Mouse (Mus musculus) ZHBTc4 (cell line): ENCODE measurements around the gene Rab19.
"Not testable (repeated sequence)": the region's sequence is repeated elsewhere in the genome, so short reads cannot be mapped to it uniquely, and the experiment has no call there.

Source experiments
- DNase-seq: peaks from one replicate; pipeline ENCODE4 v3.0.0-alpha.2; 2011; ENCODE audit warnings: low read depth, low spot score

Rab19 gene

DNA sequence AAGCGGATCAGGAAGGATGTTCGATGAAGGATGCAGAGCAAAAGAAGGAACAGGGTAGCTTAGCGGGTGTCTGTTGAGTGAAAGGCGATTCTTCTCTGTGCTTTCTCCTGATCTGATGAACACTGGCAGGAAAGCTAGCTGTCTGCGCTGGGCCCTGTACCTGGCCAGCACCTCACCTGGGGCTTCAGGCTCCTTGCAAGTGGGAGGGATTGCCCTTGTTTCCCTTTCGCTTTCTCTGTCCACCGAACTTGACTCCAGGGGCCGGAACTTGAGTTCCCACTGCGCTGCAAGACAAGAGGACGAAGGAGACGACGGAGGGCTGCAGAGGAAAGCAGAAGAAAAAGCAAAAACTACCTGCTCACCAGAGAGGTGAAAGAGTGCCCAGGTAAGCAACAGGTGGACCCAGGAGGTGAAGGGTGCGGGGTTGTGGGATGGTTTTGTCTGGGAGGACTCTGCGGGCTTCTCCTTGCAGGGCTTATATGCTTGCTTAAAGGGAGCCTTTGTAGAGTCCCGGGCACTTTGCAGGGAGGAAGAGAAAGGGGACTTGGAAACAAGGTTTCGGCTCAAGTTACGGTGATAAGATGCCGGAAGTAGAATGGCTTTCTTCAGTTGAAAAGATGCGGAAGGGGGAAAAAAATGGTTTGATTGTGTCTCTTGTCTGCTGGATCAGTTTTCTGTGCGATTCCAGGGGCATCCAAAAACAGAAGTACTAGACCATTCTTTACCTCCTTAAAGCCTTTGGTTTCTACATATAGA is at the start of gene Rab19:
Gene Rab19 (plus strand): TSS at position 51 of the 756 bp plus-strand sequence.
- no peak for DNase-seq

DNA sequence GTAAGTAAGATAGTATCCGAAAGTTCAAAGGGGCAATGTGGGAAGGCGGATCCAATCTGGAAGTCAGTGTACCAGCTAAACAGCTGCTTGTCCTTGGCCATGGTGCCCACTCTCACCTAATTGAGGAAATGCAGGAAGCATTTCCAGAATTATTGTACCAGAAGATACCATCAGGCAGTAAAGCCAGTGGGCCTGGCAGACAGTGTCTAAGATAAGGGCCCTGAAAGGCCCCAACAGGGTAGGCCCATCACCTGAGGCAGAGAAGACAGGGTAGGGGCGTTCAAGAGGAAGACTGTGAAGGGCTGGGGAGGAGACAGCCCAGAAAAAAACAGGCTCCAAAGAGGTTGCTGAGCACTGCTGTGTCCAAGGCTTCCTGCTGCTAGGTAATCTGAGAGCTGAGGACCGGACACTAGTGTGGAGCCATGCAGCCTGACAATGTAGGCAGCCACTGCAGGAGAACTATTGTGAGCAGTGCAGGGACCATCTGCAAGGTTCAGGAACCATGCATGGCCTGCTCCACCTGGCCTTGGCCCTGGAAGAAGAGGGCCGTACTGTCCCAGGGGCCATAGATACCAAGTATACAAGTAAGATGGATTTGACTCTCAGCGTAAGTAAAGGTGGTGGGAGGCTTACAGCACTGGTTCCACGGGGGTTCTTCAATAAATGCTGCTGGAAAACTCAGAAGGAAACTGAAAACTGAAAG is 48.8 kb upstream of the Rab19 start:
- no peak for DNase-seq

DNA sequence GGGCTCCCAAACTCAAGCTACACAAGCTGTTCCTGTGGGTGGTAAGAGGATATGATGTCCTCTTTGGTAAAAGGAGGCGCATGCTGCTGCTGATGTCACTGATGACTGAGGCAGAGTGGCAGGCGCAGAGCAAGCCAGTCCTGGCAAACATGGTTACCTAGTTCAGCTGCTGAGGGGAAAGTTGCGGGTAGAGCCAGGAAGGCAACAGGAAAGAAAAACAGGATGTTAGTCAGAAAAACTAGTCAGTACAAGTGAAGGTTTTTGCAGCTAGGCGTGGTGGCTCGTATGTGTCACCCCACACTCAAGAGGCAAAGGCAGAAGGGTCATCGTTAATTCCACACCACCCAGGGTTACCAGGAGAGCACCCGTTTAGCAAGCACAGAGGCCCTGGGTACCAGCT is 46.8 kb upstream of the Rab19 start:
- no peak for DNase-seq

DNA sequence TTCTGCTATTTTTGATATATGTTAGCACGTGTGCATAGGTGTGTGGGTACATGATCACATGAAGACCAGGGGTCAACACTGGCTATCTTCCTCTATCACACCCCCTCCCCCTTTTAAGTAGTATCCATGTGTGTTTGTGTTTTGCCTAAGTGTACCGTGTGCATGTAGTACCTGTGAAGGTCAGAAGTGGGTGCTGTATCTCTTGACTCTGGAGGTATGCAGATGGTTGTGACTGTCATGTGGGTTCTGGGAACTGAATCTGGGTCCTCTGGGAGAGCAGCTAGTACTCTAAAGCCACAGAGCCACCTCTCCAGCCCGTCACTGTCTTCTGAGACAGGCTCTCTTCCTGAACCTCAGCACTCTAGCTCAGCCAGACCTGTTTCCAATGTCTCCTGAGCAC is 46.1 kb upstream of the Rab19 start:
- DNase-seq, result peak; percentile 54

DNA sequence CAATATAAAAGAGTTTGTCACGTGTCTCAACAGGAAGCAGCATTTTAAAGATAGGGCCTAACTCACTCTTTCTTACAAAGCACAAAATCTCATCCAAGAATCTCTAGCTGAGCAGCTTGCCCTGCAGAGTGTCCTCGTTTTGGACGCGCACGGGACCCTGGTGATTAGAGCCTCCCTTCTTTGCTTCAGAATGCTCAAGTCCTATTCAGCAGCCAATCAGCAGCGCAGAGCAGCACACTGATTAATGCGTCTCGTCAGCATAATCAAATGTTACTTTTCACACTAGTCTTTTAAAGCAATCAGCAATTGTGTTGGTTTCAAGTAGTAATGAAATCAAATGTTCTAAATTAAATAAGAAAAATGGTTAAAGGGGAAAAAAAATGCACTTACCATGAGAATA is 42.6 kb upstream of the Rab19 start:
- no peak for DNase-seq

DNA sequence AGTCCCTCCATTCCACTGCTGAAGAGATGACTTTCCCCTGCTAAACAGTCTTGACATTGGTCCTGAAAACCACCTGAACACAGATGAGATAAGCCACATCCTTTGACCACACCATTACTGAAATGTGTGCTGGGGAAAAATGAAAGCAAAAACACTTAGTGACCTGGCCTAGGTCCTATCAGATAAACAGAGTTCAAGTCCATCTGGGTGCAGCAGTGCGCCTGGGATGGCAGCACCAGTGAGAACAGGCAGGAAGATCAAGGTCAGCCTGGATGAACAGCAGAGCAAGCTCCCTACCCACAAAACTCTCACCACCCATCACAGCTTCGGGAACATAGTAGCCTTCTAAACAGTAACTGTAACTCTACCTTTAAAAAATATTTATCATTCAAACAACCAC is 39.2 kb upstream of the Rab19 start:
- no peak for DNase-seq

DNA sequence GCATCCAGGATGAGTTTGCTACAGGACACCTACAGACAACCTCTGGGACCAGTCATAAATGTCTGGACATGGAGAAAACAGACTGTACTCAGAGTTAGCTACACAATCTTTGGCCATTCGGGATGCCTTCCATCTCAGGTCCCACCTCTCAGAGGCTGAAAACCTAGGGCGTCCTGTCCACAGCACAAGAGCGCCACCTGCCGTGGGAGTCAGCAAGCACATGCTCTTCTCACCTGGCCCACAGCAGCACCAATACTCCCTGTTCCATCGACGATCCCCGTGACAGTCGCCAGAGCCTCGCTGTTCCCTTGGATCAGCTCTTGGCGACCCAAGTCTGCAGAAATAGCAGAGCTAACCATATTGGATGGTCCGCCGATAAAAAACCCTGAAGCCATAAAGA is 37.0 kb upstream of the Rab19 start:
- DNase-seq, result peak; percentile 91

DNA sequence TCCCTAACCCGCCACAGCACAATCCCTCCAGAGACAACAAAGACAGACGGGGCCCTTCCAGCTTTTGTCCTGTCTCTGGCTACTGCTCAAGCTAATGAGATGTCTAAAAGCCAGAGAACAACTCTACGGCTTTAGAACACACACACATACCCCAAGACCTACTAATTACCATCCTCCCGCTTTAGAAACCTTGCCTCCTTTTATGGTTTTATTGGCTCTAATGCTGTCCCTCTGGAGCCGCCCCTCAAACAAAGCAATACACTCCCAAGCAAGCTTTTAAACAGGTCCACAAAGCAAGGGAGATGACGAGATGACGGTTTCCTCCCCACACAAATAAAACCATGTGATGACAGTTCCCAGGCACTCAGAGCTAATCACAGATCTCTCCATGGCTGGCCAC is 35.5 kb upstream of the Rab19 start:
- no peak for DNase-seq

DNA sequence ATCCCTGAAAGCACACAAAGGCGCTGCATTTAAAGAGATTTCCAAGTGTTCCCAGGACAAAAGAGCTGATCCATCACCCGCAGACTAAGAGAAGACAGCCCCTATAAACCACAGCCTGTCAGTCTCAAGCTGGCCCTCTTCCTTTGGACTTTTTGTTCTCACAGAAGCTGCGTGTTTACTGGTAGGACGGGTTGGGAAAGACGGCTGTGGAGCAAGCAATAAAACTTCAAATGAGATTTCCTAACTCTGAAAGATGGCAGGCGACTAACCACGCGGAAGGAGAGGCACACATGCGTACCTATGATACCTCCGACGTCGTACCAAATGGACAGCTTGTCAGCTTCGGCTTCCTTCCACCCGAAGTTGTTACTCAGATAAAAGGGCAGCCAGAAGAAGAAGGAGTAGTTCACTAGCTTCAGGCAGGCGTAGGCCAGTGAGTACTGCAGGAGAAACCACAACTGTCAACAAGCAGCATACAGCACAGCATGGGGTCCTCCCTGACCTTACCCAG is 33.9 kb upstream of the Rab19 start:
- DNase-seq, result peak; percentile 48

DNA sequence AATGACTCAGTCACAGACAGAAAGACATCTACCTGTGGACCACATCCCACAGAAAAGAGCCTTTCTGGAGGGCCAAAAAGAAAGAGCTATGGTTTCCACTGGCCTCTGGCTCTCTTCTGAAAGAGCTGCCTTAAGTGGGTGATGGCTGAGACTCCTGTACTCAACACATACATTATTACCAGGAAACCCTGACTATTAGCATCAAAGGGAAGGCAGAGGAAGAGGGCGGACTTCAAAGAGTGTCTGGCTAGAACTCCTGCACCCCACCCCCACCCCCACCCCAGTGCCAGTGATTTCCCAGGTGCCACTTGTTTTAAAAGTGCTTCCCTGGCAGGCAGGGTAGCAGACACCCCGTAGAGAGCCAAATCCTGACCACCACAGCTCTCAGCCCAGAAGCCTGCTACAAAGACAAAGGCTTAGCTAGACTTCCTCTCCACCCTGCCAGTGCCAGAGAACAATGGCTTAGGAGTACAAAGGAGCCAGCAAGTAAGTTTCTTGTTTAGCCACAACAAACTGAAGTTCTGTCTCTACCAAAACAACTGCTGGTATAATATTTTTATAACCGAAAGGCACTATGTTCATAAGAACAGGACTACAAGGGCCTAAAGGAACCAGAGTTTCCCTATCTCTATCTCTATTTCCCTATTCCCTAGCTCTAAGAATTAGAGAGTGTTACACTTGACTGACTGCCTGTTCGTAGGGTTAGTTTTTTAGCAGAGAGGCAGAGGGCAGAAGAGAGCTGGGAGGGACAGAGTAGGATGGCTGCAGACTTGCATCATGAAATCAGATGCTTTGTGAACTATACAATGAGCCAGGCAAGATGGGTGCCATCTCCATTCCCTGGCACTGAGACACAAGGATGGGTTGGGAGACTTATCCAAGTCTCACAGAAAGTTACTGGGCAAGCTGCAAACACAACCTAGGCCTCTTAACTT is 32.8 kb upstream of the Rab19 start:
- DNase-seq, result peak; percentile 90

DNA sequence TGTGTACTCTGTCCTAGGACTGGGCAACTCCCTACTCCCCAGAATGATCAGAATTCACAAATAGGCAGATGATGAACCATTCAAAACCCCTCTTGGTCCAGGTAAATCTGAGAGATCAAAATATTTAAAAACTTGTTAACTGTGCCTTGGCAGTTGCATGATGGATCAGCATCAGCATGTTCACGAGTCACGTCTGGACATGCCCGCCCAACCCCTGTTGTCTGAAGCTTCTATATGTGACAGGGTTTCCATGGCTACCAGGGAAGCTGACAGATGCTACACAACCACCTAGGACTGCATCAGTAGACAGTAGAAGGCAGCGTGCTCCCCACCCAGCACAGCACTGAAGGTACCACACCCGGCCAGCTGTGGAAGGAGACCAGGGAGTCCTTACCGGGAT is 32.0 kb upstream of the Rab19 start:
- peak; percentile 76 for DNase-seq

DNA sequence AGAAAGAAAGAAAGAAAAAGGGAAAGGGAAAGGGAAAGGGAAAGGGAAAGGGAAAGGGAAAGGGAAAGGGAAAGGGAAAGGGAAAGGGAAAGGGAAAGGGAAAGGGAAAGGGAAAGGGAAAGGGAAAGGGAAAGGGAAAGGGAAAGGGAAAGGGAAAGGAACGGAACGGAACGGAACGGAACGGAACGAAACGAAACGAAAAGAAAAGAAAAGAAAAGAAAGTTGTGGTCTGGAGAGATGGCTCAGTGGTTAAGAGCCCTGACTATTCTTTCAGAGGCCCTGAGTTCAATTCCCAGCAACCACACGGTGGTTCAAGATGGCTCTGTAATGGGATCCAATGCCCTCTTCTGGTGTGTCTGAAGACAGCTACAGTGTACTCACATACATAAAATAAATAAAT is 21.8 kb upstream of the Rab19 start:
- not testable (repeated sequence) for DNase-seq

DNA sequence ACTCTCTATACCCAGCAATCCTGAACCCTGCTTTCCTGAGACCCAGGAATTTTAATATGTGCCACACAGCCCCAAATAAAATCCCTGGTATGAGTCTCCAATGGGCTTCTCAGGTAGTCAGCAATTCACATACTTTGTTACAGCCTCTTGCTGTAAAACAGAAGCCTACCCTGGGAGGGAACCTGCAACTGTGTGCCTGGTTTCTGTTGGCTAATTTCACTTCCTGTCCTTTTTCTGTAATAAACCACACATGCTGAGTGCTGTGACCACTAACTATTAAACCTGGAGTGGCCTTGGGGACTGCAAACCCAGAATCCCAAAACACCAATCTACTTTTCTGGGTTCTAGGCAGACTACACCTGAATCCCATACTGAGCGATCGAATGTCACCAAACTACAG is 18.3 kb upstream of the Rab19 start:
- no peak for DNase-seq

DNA sequence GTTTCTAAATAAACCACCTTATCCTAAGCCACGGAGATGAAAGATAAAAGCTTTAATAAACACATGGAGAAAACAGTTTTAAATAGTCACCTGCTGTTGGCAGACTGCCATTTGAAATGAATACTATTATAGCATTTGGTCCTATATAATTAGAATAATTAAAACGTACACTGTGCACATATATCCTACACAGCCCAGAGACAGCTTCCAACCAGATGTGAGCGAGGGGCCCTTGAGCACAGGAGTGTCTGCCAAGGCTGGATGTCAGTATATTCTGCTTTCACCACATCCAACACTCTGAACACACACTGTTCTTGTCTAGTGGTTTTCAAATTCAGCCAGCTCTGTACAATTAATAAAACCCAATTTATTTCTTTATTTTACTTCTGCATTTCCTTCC is 11.3 kb upstream of the Rab19 start:
- no peak for DNase-seq

DNA sequence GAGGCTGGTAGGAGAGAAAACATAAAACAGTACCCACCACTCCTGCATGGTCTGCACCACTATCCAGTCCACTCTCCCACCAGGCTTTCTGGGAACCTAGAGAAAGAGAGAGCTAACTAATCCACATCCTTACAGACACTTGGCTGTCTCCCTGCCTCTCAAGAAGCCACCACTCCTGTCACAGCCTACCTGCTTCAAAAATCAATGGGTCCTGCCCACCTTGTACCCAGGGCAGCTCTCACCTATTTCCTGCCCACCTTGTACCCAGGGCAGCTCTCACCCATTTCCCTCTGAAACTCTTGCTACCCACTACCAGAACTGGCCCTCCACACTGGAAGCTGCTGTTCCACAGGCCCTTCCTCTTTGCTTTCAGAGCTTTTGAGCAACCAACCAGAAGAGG is 8.9 kb upstream of the Rab19 start:
- DNase-seq, result no peak

DNA sequence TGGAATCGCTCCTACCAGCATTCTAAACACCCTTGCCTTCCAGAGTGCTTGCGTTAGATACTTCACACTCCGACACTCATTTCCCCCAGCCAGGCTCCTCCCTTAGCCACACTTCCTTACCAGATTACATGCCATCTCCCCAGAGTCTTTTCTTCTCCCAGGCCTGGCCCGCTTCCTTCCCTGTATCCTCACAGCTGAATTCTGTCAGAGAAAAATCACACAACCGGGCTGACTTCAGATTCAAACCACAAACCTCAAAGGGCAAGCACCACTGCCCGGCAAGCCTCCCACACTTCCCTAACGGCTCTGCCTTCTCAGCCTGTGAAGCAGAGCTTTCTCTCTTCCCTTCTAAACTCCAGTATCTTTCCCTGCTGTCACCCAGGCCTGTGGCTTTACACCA is 8.2 kb upstream of the Rab19 start:
- DNase-seq, result no peak

DNA sequence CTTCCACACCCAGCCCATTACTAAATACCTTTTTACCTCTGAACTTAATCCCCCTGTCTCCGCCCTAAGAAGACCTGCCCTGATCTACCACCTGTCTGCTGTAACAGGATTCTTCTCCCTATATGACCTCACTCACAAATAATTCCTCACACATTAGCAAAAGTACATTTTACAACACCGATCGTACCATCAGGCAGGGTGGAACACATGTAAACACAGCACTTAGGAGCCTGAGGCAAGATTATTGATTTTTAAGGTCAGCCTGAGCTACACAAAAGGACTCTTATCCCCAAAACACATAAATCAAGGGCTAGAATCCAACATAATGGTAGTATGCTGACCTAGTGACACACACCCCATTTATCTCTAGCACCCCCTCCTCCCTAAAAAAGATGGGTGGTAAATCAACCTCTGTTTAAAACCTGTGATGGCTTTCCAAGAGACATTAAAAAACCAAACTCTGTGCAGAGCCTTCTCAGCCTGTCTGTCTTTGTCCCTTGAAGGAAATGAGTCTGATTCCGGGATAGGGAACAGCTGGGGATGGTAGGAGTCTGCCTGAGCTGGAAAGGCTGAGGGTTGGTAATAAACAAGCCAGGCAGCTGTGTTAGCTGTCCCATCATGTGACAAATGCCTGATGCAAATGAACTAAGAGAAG is 7.5 kb upstream of the Rab19 start:
- no peak for DNase-seq

DNA sequence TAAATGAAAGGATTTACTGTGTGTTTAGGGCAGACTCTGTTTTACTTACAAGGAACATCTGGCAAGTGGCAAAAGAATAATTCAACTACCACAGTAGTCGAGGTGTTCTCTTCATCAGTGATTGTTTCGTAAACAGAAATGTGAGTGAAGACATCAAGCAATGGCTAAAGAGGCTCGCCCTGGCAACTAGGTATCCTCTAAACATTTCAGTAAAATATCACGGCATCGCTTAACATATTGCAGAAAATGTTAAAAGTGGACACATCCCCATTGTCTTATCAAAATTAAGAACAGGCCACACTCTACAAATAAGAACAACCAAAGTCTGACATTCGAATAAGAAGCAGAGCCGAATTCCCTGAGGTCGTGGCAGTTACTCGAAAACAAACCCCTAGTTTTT is 4.2 kb upstream of the Rab19 start:
- DNase-seq, result no peak

DNA sequence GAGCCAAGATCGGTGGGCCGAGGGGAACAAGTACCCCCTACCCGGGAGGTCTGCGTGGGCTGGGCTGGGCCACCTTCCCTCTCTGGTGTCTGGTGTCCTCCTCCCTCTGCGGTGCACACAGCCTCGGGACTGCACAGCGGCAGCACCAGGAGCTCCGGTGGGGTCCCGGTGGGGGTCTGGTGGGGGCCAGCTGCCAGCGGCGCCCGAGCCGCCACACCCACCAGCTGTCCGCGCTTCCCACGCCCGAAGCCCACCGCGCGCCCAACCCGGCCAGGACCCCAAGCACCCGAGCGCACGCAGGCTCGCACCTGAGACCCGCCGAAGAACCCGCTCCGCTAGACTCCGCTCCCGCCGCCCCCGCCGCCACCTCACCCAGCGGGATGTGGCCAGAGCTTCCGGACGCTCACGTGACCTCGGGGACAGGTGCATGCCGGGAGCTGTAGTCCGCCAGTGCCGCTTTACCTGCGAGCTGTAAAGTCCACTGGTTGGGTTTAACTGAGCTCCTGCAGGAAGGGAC is 3.6 kb upstream of the Rab19 start, which contains the start of gene Slc37a3:
Gene Slc37a3 (minus strand): TSS at position 365 of the 517 bp plus-strand sequence.
- DNase-seq, result peak; percentile 95

DNA sequence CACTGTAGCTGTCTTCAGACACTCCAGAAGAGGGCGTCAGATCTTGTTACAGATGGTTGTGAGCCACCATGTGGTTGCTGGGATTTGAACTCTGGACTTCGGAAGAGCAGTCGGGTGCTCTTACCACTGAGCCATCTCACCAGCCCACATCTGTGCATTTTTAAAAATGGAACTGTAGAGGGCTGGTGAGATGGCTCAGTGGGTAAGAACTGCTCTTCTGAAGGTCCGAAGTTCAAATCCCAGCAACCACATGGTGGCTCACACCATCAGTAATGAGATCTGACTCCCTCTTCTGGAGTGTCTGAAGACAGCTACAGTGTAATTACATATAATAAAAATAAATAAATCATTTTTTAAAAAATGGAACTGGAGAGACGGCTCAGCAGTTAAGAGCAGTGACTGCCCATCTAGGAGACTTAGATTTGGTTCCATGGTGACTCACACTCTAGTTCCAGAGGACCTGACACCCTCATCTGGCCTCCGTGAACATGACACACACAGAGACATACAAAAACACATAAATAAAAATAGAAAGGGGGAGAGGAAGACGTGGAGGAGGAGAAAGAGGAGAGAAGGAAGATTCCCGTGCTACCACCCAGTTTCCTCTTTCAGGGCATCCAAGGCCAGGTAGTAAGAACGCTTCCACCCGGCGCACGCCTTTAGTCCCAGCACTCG is 2.7 kb upstream of the Rab19 start:
- not testable (repeated sequence) for DNase-seq

DNA sequence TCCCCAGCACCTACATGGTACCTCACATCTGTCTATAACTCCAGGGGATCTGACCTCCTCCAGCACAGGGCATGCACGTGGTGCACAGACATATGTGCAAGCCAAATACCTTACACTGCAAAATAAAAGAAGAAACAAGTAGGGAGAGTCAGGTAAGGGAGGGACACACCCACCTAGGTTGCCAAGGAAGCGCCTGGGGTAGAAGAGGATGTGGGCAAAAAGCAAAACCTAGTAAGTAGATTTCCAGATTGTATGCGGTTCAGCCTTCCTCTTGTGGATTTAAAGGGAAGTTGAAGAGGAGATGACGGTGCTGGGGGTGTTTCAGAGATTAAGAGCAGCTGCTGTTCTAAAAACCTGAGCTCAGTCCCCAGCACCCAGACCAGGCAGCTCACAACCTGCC is 1.8 kb upstream of the Rab19 start:
- no peak for DNase-seq
